Mouse (Mus musculus) liver, embryonic 11.5 days (tissue): ENCODE measurements at regions not wholly inside any gene's neighbourhood (a gene's known extent, or its start where the extent isn't known, plus 50 kb on each side); places are given as distances from the start of the nearest gene placed in this dataset.

Experiments used
- ATAC-seq: fragments of 200-750 bp; cut with Nextera tagmentation; replicated peaks from 2 replicates; pipeline ENCODE4 v1.8.0; 2017; ENCODE audit warnings: moderate number of reproducible peaks, mild to moderate bottlenecking, moderate TSS enrichment, moderate library complexity; ENCODE audit not compliant: low FRiP score
- DNase-seq: peaks from one replicate; pipeline ENCODE4 v3.0.0-alpha.2; 2017; ENCODE audit warnings: low spot score
- H3K27ac ChIP-seq: fragments of 300-500 bp; sonication (generic); 2 replicates; pipeline ENCODE4 v1.5.1; 2014; ENCODE audit warnings: mild to moderate bottlenecking, low read depth, low read length, control low read depth
- H3K27me3 ChIP-seq: fragments of 300-500 bp; sonication (generic); replicated peaks from 2 replicates; pipeline ENCODE4 v1.6.1; 2014; ENCODE audit warnings: low read length, mixed read lengths; ENCODE audit not compliant: control insufficient read depth, insufficient read depth
- H3K36me3 ChIP-seq: fragments of 300-500 bp; sonication (generic); 2 replicates; pipeline ENCODE4 v1.6.1; 2014; ENCODE audit warnings: mild to moderate bottlenecking, low read length, moderate library complexity, mixed read lengths; ENCODE audit not compliant: control insufficient read depth, insufficient read depth
- H3K4me1 ChIP-seq: fragments of 300-500 bp; sonication (generic); replicated peaks from 2 replicates; pipeline ENCODE4 v1.6.1; 2014; ENCODE audit warnings: low read length, mixed read lengths; ENCODE audit not compliant: control insufficient read depth, insufficient read depth
- H3K4me2 ChIP-seq: fragments of 300-500 bp; sonication (generic); 2 replicates; pipeline ENCODE4 v1.6.1; 2014; ENCODE audit warnings: mild to moderate bottlenecking, control low read depth, moderate library complexity
- H3K4me3 ChIP-seq: fragments of 300-500 bp; sonication (generic); 2 replicates; pipeline ENCODE4 v1.5.1; 2014; ENCODE audit warnings: low read depth, low read length, control low read depth
- H3K9ac ChIP-seq: fragments of 300-500 bp; sonication (generic); 2 replicates; pipeline ENCODE4 v1.6.1; 2014; ENCODE audit warnings: low read depth, low read length, control low read depth
- H3K9me3 ChIP-seq: fragments of 300-500 bp; sonication (generic); 2 replicates; pipeline ENCODE4 v1.6.1; 2016; ENCODE audit warnings: low read length, inconsistent platforms, mixed read lengths; ENCODE audit not compliant: control insufficient read depth
- WGBS: fragments of 180-500 bp; shearing (Covaris S2); extraction: QIAGEN DNeasy Blood & Tissue Kit; methylation state at CpG from one replicate; pipeline ENCODE4 v1.1.7; 2014; 5-methylcytosine and 5-hydroxymethylcytosine counted together

GRCm38 (mm10) chr6:122394160-122394559 lies 53.8 kb upstream of the Phc1 start:
- H3K9ac ChIP-seq = peak overlapping the region; percentile 90
- WGBS = 31% methylated on average over 5 of the region's 5 CpGs
- 0 out of 2 replicates have a peak, but pooled peaks cover 8% of the 10 kb centered on the region for H3K4me1 ChIP-seq
- H3K36me3 ChIP-seq = no peaks in the 10 kb centered on the region
- peak overlapping the region; percentile 96 for H3K27ac ChIP-seq
- H3K4me2 ChIP-seq = peak overlapping the region; percentile 68
- H3K4me3 ChIP-seq = peak overlapping the region; percentile 55
- ATAC-seq (peak; percentile 91), DNase-seq (peak; percentile 67)
- H3K9me3 ChIP-seq = no peaks in the 10 kb centered on the region; the same call in 1 of the 2 replicates
- H3K27me3 ChIP-seq = no peaks in the 10 kb centered on the region

- Histone ChIP-seq H3K4me2 (peak overlapping the region; percentile 68), H3K4me3 (peak overlapping the region; percentile 55), H3K9me3 (no peaks in the 10 kb centered on the region; the same call in 1 of the 2 replicates), H3K4me1 (0 out of 2 replicates have a peak, but pooled peaks cover 8% of the 10 kb centered on the region), H3K27ac (peak overlapping the region; percentile 96), H3K9ac (peak overlapping the region; percentile 90), H3K36me3 (no peaks in the 10 kb centered on the region), H3K27me3 (no peaks in the 10 kb centered on the region)
- WGBS = 22% methylated on average over 19 of the region's 19 CpGs
- DNase-seq (peak; percentile 67), ATAC-seq (peak; percentile 88)
Observed at GRCm38 (mm10) chr6:122393231-122393881, 53.0 kb upstream of the Phc1 start.

GRCm38 (mm10) chr6:122391725-122392667 lies 51.6 kb upstream of the Phc1 start:
- Histone ChIP-seq H3K27me3 (no peaks in the 10 kb centered on the region), H3K9ac (peak overlapping the region; percentile 90), H3K4me2 (peak overlapping the region; percentile 68), H3K9me3 (no peaks in the 10 kb centered on the region; the same call in 1 of the 2 replicates), H3K4me3 (peak overlapping the region; percentile 55), H3K27ac (peak overlapping the region; percentile 96), H3K36me3 (no peaks in the 10 kb centered on the region), H3K4me1 (0 out of 2 replicates have a peak, but pooled peaks cover 8% of the 10 kb centered on the region)
- WGBS = 33% methylated on average over 29 of the region's 29 CpGs
- DNase-seq (peak; percentile 76), ATAC-seq (no peak)

- DNase-seq (no peak), ATAC-seq (peak; percentile 19)
- 49% methylated on average over 10 of the region's 10 CpGs for WGBS
- H3K4me2 ChIP-seq = peak overlapping the region; percentile 68
- peak overlapping the region; percentile 90 for H3K9ac ChIP-seq
- no peaks in the 10 kb centered on the region for H3K27me3 ChIP-seq
- H3K36me3 ChIP-seq = no peaks in the 10 kb centered on the region
- no peaks in the 10 kb centered on the region; the same call in 1 of the 2 replicates for H3K9me3 ChIP-seq
- peak overlapping the region; percentile 55 for H3K4me3 ChIP-seq
- H3K4me1 ChIP-seq = 0 out of 2 replicates have a peak, but pooled peaks cover 8% of the 10 kb centered on the region
- peak overlapping the region; percentile 96 for H3K27ac ChIP-seq
Observed at GRCm38 (mm10) chr6:122391126-122391525, 50.8 kb upstream of the Phc1 start.

- DNase-seq (peak; percentile 41), ATAC-seq (peak; percentile 50)
- Histone ChIP-seq H3K27ac (peak overlapping the region; percentile 96), H3K4me1 (0 out of 2 replicates have a peak, but pooled peaks cover 8% of the 10 kb centered on the region), H3K4me2 (peak overlapping the region; percentile 68), H3K36me3 (no peaks in the 10 kb centered on the region), H3K9me3 (no peaks in the 10 kb centered on the region; the same call in 1 of the 2 replicates), H3K9ac (peak overlapping the region; percentile 90), H3K4me3 (peak overlapping the region; percentile 55), H3K27me3 (no peaks in the 10 kb centered on the region)
- WGBS = 44% methylated on average over 13 of the region's 13 CpGs
Observed at GRCm38 (mm10) chr6:122390720-122391119, 50.4 kb upstream of the Phc1 start.
